Mouse (Mus musculus) colon, adult 2 months (tissue): Measurements from ENCODE around the gene Acbd6. TPM values are rescaled to one million over a fixed set of nuclear protein-coding genes. Genes with fewer than 3 reads are reported as not detected.

Experiments
- polyA plus RNA-seq: library from polyadenylated mRNA; depleted of rRNA; stranded (reverse); fragments of >200 nt; gene quantifications from 2 replicates; pipeline ENCODE4 v1.2.3, GENCODE M21; 2012; rRNA removed

Gene Acbd6
- polyA plus RNA-seq, result 140 and 156 TPM in 2 replicates

GRCm38 (mm10) chr1:155558012-155558842 is at the start of gene Acbd6:
Gene Acbd6, plus strand, starts transcription at chr1:155558120.

Other genes with a start within 250 kb of the Acbd6 start
- 12.7 and 13.4 TPM in 2 replicates for gene Xpr1, start 140.7 kb upstream of the Acbd6 start, polyA plus RNA-seq
- gene Lhx4, start 193.6 kb downstream of the Acbd6 start, polyA plus RNA-seq, result not detected in 2 replicates